Mouse (Mus musculus) MEL-GATA-1-ER (cell line): ENCODE measurements around the gene Myb.
A peak's percentile ranks its signal among the peaks of the same experiment; 100 is the strongest.

Experiments
- DNase-seq: peaks from one replicate; pipeline ENCODE4 v3.0.0-alpha.2; 2012; ENCODE audit warnings: low read depth; ENCODE audit errors: extremely low read depth

Gene Myb

DNA sequence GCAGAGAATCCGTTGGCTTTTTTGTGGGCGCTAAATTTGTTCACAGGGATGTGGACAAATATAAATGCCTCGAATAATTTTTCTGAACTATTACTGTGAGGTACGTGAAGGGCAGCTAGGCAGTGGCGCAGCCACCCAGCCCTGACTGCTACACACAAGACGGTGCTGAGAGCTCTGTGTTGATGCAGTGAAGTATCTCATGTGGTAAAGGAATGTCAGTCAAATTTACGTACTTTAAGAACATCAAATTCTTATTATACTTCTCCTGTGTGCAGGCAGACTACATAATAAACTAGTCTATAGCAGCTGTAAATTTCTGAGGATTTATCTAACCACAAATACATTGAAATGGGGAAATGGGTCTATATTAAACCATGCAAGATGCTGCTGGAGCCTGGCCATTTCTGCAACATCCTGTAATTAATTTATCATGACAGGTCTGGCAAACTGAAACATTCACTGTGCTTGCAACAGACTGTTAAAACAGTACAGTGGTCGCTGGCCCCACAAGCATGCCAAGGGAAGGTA lies 77.3 kb downstream of the Myb start:
- DNase-seq = peak; percentile 64

DNA sequence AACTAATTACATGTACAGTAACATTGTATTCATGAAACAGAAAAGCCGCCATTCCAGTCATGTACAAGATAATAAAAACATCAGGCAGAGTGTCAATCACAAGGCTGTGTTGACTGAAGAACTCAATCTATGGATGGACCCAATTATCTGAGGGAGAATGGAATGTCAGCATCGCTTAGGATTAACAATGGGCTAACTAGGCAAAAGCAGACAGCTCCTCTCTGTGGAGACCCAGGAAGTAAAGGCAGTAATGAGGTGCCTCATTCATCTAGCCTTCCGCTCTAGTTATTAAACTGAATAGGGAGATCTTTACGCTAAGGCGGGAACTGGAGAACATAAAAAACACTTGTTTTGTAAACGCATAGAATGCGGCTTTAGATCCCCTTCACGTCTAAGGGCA lies 78.3 kb downstream of the Myb start:
- no peak for DNase-seq

DNA sequence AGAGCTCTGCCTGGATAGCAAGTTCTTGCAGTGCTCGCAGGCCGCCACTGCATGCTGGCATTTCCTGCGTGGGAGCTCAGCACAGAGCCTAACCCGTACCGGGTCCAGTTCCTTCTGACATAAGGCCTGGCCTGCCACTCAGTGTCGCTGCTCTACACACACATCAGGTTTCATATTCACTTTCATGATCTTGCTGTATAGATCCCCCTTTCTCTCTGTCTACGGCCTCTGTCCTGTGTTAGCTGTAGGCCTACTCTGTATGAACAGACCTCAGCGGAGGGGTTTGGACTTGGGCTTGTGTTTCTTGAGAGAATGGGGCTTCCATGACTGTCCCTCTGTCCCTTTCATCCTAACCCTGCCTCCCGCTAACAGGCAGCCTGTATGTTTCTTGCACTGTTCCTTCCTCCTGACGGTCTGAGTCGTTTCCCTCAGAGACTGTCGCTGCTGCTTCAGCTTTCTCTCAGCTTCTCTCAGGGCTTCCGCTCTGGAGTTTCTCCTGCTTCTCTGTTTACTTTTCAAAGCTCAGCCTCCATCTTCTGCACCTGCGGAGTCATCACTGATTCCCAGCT lies 83.5 kb downstream of the Myb start:
- DNase-seq = no peak

DNA sequence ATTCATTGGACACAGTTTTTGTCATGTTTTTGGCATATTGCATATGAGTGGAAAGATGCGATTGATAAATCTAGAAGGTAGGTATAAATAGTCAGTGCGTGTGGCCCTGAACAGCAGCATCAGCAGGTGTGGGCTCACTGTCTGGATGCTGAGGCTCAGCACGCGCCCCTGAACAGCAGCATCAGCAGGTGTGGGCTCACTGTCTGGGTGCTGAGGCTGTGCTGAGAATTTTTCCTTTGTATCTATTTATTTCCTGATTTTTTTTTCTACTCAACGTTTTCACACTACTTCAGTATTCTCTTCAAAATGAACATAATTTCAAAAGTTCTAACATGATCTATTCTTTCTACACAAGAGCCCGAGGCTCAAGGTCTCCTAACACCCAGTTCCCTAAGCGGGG lies 84.1 kb downstream of the Myb start:
- DNase-seq = no peak

DNA sequence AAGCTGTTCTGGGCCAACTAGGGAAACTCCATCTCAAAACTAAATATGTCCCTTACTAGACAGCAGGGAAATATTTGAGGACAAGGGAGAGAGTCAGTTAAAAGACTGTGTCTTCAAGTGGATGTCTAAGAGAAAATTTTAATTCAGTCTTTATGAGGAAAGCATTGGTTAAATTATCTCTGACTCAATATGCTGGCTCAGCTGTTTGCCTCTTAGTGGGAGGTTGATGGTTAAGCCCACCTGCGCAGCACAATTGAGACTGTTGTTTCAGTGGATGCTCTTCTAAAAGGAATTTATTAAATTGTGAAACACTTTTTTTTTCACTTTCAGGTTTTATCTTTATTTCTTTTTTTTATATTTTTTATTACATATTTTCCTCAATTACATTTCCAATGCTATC lies 84.6 kb downstream of the Myb start:
- no peak for DNase-seq
